In the genomic region with DNA sequence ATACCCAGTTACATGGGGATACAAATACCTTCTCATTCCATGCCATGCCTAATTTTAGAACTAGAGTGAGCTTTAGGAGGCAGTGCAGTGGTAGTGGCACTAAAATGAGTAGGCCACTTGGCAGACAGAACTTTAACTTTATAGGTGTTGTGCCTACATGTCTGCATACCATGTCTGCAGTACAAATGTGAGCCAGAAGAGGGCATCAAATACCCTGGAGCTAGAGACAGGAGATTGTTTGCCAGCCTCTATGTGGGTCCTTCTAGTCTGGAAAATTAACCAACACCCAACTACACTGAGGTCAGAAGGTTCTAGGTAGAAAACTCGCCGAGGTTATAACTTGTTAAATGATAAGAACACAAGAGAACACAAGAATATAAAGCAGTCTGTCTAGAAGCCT, we compare ENCODE assay signal across 10 mouse cellular contexts. TPM values are rescaled to one million over a fixed set of nuclear protein-coding genes. Genes with fewer than 3 reads are reported as not detected.
DNase-seq lines count a peak whose midpoint lies in the region; ATAC-seq and TF ChIP-seq lines count a peak whose summit lies in the region.
"Had no signal": no experiment of that assay in that cellular context is flagged by ENCODE, and none has a peak within 500 bp of the region (broad histone marks: within the 10 kb centered on the region; RNA-seq: fewer than 3 reads in every experiment).

No protein-coding gene starts in this region.

- ATAC-seq in granulocyte monocyte progenitor cell, adult 5-6 weeks (replicated peaks; ENCODE audit: poor library complexity, severe bottlenecking) = peak; percentile 72

- H3K4me1 ChIP-seq in heart, adult 2 months (ENCODE audit: control insufficient read depth, insufficient read depth, low read length) = no peaks in the 10 kb centered on the region
- no peaks in the 10 kb centered on the region; the same call in 1 of the 2 replicates for H3K4me1 ChIP-seq in thymus, adult 2 months (replicated peaks; ENCODE audit: control insufficient read depth, insufficient read depth, low read length)

- intact Hi-C loops in heart, adult 2 months (cut with DNase I) = no loop called here
- intact Hi-C loops in heart, postnatal 10 days (cut with DNase I) = loop anchor here (2.0 kb wide), 1 partner anchor 300 kb away; no protein-coding TSS in a partner anchor

- H3K4me3 ChIP-seq in heart, adult 2 months = no peak overlapping the region
- H3K4me3 ChIP-seq in thymus, adult 2 months (ENCODE audit: control insufficient read depth, insufficient read depth, low read length) = no peak overlapping the region
- H3K4me3 ChIP-seq: liver, embryonic 13.5 days had no signal

- TF ChIP-seq EP300 in heart, adult 2 months (IDR thresholded peaks at IDR 0.05; ENCODE audit: insufficient read depth, low read depth, low read length) = no peak

- DNase-seq in heart, adult 2 months = no peak
- no peak for DNase-seq in heart, postnatal 10 days
- DNase-seq in thymus, adult 2 months = peak; percentile 37
- DNase-seq in thymus, adult 18-20 months = no peak
- peak; percentile 30 for DNase-seq in thymus, postnatal 25 days
- no peak for DNase-seq in urinary bladder, adult 18-20 months (ENCODE audit: low spot score in 2 of 2)
- DNase-seq in right cerebral cortex, adult 2 months (ENCODE audit: low spot score in 2 of 2) = no peak
- DNase-seq: liver, embryonic 13.5 days had no signal

- no peak overlapping the region for H3K27ac ChIP-seq in heart, adult 2 months
- H3K27ac ChIP-seq in thymus, adult 2 months (ENCODE audit: control insufficient read depth, insufficient read depth, low read length) = no peak overlapping the region
- H3K27ac ChIP-seq: liver, embryonic 13.5 days had no signal

- TF ChIP-seq POLR2A in heart, adult 2 months (IDR thresholded peaks at IDR 0.05; ENCODE audit: insufficient read depth, low read depth, low read length) = no peak
- TF ChIP-seq POLR2A in thymus, adult 2 months (IDR thresholded peaks at IDR 0.05; ENCODE audit: control insufficient read depth, extremely low read depth, insufficient read depth, low read length, poor library complexity) = no peak

- no peaks in the 10 kb centered on the region for H3K36me3 ChIP-seq in heart, adult 2 months (ENCODE audit: control insufficient read depth, insufficient read depth, low read length)
- no peaks in the 10 kb centered on the region for H3K36me3 ChIP-seq in thymus, adult 2 months (ENCODE audit: control insufficient read depth, insufficient read depth, low read length)
- H3K36me3 ChIP-seq: liver, embryonic 13.5 days had no signal

- H3K27me3 ChIP-seq in heart, adult 2 months (ENCODE audit: control insufficient read depth, insufficient read depth, low read length) = no peaks in the 10 kb centered on the region
- H3K27me3 ChIP-seq in thymus, adult 2 months (ENCODE audit: control insufficient read depth, insufficient read depth, low read length) = no peaks in the 10 kb centered on the region
- H3K27me3 ChIP-seq: liver, embryonic 13.5 days had no signal

- TF ChIP-seq CTCF in heart, adult 2 months (IDR thresholded peaks at IDR 0.05) = peak; percentile 50
- TF ChIP-seq CTCF in thymus, adult 2 months (IDR thresholded peaks at IDR 0.05; ENCODE audit: borderline replicate concordance, control insufficient read depth, extremely low read depth, insufficient read depth, low read length, poor library complexity) = no peak

- H3K79me2 ChIP-seq in heart, adult 2 months (replicated peaks; ENCODE audit: control insufficient read depth, insufficient read depth, low read length) = no peaks in the 10 kb centered on the region

- 59% methylated on average over 2 of the region's 2 CpGs for WGBS in heart, adult 2 months
- WGBS in thymus, adult 2 months = 91% methylated on average over 2 of the region's 2 CpGs

- H3K9ac ChIP-seq in heart, adult 2 months (ENCODE audit: low read depth, low read length) = no peak overlapping the region
- H3K9ac ChIP-seq: liver, embryonic 13.5 days had no signal

RNA-seq across cellular contexts. Expression of gene Ccnb1ip1, which starts 9.0 kb away (rescaled TPM):
- not detected for total RNA-seq in heart, adult 2 months (2021)
- not detected in 2 replicates for polyA plus RNA-seq in heart, adult 2 months (2012; rRNA removed)
- not detected for total RNA-seq in heart, postnatal 10 days (2021)
- polyA plus RNA-seq in thymus, adult 2 months (2012; rRNA removed) = not detected in 2 replicates
- not detected in 2 replicates for total RNA-seq in granulocyte monocyte progenitor cell, adult 5-6 weeks (2014; fragmentation: Nextera tagmentation)
- total RNA-seq in granulocyte monocyte progenitor cell, adult 5-6 weeks (2017) = not detected in 2 replicates
- total RNA-seq: gastrocnemius, postnatal 4 days had no signal
- polyA plus RNA-seq: liver, embryonic 13.5 days had no signal

RNA-seq across cellular contexts. Expression of gene Parp2, which starts 9.1 kb away (rescaled TPM):
- total RNA-seq in heart, adult 2 months (2021) = 10 to 100 TPM; 14.7 to 15.6 TPM
- 12.5 and 23.2 TPM in 2 replicates for polyA plus RNA-seq in heart, adult 2 months (2012; rRNA removed)
- total RNA-seq in heart, postnatal 10 days (2021) = 10 to 100 TPM; 18.7 to 20.0 TPM
- polyA plus RNA-seq in thymus, adult 2 months (2012; rRNA removed) = 24.6 and 25.3 TPM in 2 replicates
- total RNA-seq in granulocyte monocyte progenitor cell, adult 5-6 weeks (2014; fragmentation: Nextera tagmentation) = 61.2 and 110 TPM in 2 replicates
- total RNA-seq in granulocyte monocyte progenitor cell, adult 5-6 weeks (2017) = 85.2 and 92.3 TPM in 2 replicates

RNA-seq across cellular contexts. Expression of gene Ttc5, which starts 13.2 kb away (rescaled TPM):
- total RNA-seq in heart, adult 2 months (2021) = 10 to 100 TPM; 13.2 to 13.9 TPM
- polyA plus RNA-seq in heart, adult 2 months (2012; rRNA removed) = 13.3 and 18.4 TPM in 2 replicates
- 10 to 100 TPM; 22.9 to 26.8 TPM for total RNA-seq in heart, postnatal 10 days (2021)
- 48.4 and 50.5 TPM in 2 replicates for polyA plus RNA-seq in thymus, adult 2 months (2012; rRNA removed)
- total RNA-seq in granulocyte monocyte progenitor cell, adult 5-6 weeks (2014; fragmentation: Nextera tagmentation) = 43.2 and 47.1 TPM in 2 replicates
- total RNA-seq in granulocyte monocyte progenitor cell, adult 5-6 weeks (2017) = 39.8 and 54.4 TPM in 2 replicates

RNA-seq across cellular contexts. Expression of gene Olfr749, which starts 53.6 kb away (rescaled TPM):
- total RNA-seq in heart, adult 2 months (2021) = not detected
- polyA plus RNA-seq in heart, adult 2 months (2012; rRNA removed) = not detected in 2 replicates
- total RNA-seq in heart, postnatal 10 days (2021) = not detected
- not detected in 2 replicates for polyA plus RNA-seq in thymus, adult 2 months (2012; rRNA removed)
- not detected in 2 replicates for total RNA-seq in granulocyte monocyte progenitor cell, adult 5-6 weeks (2014; fragmentation: Nextera tagmentation)
- total RNA-seq in granulocyte monocyte progenitor cell, adult 5-6 weeks (2017) = not detected in 2 replicates
- total RNA-seq: gastrocnemius, postnatal 4 days had no signal
- polyA plus RNA-seq: liver, embryonic 13.5 days had no signal

Comparison
In these comparisons a context has a peak if more than half of its experiments do, and no peak if none do; other contexts are left out.
1. DNase-seq: peak in thymus, adult 2 months (single experiment) and thymus, postnatal 25 days (single experiment); none in heart, adult 2 months (0 of 2), heart, postnatal 10 days (0 of 2), thymus, adult 18-20 months (0 of 2), urinary bladder, adult 18-20 months (0 of 2) and right cerebral cortex, adult 2 months (0 of 2).